Mouse (Mus musculus) regulatory T cell (primary cell): ENCODE results near the gene Hsdl2.

Experiments used
- in situ Hi-C: fragments of 300-600 bp; cut with MboI, MseI; formaldehyde crosslinking; loops from one replicate; pipeline ENCODE4 v1.15.1; 2025; ENCODE audit warnings: high pct_unique_total_duplicates

Hsdl2 gene

GRCm38 (mm10) chr4:59625998-59626910, 44.9 kb downstream of the Hsdl2 start, which contains the start of gene E130308A19Rik:
TSS of gene E130308A19Rik (plus strand) at chr4:59626211.
- in situ Hi-C loops, result no loop called here

DNA sequence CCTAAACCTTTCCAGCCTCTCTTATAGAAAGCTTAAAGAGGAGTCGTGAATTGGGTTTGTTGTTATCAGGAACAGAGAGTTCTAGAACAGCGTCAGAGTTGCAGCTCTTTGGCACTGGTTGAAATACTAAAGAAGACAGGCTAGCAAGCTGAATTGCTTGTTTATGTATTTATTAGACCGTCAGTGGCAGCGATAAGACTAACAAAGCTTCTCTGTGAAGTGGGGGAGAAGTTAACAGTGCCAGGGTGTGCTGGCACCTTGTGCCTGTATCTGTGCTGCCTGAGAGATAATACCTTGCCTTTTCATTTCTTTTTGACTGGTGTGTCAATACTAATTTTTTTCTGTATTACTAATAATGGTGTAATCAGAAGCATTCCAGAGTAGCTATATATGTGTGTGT, 46.9 kb downstream of the Hsdl2 start:
- in situ Hi-C loops, result no loop called here

DNA sequence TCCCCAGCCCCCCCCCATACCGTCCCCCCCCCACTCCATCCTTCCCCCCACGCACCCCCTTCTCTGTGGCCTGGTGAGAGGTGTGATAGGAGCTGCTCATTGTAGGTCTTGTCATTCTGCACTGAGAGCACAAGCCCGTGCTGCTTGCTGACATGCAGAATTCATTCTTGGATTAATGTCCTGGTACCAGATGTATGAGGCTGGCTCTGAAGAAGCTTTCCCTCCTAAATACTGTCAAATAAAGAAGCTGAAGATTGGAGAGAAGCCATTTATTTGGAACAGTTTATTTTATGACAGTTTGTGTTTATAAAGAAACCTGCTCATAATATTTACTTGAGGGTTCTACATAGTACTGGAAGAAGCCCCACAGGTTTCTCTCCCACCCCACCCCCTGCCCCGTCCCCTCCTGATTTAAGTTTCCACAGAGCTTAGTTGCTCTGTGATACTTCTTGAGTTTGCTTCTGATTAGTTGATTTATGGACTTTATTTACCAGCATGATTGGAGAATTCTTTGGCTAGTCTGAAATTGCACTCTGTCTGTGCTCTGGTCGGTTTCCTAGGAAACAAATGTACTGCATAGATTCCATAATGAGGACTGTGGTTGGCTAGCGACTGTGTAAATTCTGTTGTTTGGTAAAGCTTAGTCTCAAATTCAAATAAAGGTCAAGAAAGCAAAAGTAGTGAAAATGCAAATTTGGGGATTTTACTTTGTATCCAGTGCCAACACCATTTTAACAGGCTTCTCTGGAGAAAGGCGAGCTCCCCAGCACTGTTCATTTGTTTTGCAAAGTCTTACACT, 47.9 kb downstream of the Hsdl2 start:
- in situ Hi-C loops, result no loop called here

- in situ Hi-C loops, result no loop called here
Measured at GRCm38 (mm10) chr4:59630122-59630521, 48.8 kb downstream of the Hsdl2 start.

DNA sequence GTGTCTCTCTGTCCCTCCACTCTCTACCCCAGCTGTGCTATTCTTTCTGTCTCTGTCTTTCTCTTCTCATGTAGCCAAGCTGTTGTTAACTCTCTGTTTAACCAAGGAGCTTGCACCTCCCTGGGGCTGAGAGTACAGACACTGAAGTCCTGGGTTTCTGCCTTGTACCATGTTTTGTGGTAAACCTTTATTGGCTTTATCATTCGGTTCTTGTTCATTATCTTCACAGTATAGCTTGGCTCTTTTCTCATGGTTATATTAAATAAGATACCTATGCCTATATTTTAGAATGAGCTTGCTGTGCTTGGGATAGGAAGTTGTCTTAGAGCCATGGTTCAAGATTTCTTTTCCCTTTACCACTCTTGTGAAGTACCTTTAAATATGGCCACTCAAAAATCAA, 53.2 kb downstream of the Hsdl2 start:
- in situ Hi-C loops, result no loop called here

DNA sequence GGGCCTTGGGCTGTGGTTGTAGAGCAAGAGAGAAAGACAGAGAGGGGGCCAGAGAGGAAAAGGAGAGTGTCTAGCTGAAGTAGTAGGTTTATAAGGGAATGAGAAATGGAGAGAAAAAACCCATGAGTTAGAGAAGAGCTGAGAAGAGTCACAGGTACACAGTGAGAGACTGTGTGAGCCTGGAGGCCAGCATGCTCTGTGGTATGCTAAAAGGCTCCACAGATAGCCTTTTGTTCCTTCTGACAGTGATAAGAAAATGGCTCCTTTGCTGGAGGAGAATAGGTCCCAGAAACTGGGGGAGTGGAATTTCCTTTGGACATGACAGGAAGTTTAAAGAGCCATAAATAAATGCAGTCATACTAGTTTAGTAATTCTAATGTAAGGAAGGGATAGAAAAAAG, 57.8 kb downstream of the Hsdl2 start:
- in situ Hi-C loops, result no loop called here

DNA sequence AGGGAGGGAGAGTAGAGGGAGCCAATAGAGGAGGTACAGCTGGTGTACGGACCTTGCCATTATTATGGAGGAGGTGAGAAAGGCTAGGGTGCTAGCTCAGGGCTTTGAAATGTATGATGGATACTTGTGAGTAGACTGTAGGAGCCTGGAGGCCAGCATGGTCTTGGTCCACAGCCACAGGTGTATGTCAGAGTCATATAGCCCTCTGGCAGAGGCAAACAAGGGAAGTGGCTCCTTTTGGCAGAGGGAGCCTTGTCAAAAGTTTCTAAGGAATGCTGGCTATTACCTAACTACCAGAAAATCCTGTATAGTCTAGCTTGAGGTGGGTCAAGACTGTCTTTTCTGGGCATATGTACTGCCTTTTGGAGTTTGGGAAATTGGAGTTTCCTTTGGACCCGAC, 59.4 kb downstream of the Hsdl2 start:
- in situ Hi-C loops, result no loop called here

DNA sequence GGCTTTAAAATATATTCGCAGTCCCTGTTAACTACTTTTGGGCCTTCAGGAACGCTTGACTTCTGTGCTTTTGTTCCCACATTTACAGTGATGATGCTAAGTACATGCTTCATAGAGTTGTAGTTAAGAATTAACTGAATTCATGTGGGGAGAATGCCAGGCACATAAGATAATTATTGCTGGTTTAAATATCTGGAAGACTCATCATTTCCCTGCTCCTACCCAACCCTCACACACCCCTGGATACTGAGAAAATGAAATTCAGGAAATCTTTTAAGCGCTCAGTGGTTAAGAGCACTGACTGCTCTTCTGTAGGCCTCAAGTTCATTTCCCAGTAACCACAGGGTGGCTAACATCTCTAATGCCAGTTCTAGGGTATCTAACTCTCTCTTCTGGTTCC, 60.7 kb downstream of the Hsdl2 start:
- in situ Hi-C loops, result no loop called here

DNA sequence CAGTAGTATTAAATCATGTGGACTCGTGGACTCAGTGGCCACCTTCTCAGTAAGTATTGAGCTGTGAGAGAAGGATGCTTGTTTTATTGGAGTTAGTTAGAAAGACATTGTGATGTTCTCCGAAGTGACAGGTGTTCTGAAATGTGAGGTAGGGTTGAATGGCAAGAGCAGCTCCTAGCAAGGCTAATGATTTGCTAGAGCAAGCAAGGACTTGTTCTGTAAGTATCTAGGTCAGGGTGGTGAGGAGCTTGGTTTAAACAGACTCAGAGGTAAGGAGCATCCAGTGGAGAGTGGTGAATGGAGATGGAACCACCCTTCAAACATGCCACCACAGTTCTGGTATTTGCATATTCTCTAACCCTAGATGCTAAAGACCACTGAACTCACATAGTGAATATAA, 61.3 kb downstream of the Hsdl2 start:
- in situ Hi-C loops, result no loop called here

DNA sequence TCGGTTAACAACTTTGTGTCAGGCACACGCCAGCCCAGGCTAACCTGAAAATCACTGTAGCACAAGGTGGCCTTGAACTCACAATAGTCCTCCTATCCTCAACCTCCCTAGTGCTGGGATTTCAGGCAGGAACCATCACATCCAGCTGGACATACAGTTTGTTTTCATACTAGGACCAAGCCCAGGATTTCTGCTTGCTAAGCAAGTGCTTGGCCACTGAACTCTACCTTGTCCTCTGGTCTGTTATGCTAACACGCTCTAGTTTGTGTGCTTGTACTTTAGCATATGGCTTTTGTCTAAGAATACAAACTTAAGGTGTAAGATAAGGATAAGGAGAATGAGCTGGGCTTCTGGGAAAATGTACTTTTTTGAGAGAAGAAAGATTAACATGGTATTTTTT, 63.1 kb downstream of the Hsdl2 start:
- in situ Hi-C loops, result no loop called here

GRCm38 (mm10) chr4:59644992-59645391, 63.6 kb downstream of the Hsdl2 start:
- in situ Hi-C loops, result no loop called here

- in situ Hi-C loops, result no loop called here
Measured at GRCm38 (mm10) chr4:59645610-59646009, 64.2 kb downstream of the Hsdl2 start.

DNA sequence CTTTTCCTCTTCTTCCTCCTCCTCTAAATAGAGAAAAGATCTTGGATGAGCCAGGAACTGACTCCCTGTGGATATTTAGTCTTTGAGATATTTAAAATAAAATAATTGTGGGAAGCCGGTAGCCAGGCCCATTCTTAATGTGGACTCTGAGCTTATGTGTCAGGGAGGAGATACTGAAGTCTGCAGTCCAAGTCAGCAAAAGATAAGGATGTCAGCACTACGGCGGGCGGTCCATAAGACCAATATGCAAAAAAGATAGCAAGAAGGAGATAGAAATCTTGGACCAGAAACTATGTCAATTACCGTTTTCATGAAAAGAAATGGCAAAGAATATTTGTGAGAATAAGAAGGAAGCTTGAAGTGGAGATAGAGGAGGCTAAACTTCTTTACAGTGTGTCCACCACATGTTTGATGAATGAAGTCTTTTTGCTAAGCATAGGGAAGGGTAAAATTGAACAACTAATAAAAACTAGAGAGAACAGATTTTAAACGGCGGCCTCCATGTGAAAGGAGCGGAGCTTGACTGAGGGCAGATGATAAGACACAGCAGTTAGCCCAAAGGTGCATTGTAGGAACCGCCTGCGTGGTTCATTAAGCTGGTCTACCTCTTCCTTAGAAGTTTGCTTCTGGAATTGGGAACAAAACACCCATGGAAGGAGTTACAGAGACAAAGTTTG, 64.8 kb downstream of the Hsdl2 start:
- in situ Hi-C loops, result no loop called here

- in situ Hi-C loops, result no loop called here
Measured at GRCm38 (mm10) chr4:59649119-59649518, 67.8 kb downstream of the Hsdl2 start.

- in situ Hi-C loops, result no loop called here
Measured at GRCm38 (mm10) chr4:59652166-59652681, 70.9 kb downstream of the Hsdl2 start.

DNA sequence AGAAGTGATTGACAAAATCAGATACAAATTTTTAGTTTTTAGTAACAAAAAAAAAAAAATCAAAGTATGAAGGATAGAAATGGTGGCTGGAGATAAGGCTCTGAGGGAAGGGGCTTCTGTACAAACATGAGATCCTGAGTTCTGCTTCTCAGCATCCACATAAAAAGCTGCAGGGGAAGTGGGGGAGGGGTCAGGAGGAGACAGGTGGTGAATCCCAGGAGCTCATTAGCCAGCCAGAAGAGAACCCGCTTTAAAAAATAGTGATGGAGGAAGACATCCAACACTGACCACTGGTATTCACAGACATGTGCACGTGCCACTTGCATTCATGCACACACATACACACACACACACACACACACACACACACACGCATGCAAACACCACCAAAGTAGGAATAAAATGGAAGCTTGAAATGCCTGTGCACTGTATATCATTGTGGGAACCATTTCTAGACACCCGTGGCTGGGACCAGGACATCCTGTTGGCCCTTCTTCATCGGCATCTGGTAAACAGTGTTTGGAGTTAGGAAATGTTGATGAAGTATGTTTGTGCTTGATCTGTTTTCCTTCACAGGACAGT, 74.8 kb downstream of the Hsdl2 start:
- in situ Hi-C loops, result no loop called here

DNA sequence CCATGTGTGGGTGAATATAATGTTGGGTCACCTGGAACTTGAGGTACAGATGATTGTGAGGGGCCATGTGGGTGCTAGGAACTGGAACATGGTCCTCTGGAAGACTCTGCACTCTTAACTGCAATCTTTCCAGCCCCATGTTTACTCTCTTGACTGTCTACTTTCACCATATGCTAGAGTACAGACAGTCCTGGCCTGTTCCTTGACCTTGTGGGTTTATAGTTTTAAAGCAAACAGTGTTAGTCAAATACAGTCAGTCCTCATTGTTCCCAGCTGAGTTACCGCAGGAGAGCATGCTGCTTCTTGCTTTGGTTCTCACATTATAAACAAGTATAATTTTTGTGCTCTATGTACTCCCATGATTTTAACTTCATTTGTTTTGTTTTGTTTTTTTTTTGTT, 80.8 kb downstream of the Hsdl2 start:
- in situ Hi-C loops, result no loop called here

DNA sequence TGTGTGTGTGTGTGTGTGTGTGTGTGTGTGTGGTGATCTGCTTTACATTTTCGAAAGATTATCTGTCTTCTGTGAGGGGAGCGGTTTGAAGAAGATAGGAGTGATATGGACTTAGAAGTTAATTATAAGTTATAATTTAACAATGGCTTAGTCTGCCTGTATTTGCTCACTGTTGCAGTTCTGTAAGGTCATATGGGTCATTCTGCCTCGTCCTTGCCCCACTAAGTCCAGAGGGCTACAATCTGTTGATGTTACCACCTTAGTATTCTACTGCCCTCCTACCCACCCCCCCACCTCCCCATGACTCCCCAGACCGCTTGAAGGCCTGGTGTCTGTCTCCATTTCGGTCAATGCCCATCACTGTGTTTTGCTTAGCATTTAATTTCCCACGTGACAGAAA, 82.1 kb downstream of the Hsdl2 start:
- in situ Hi-C loops, result no loop called here

- in situ Hi-C loops, result no loop called here
Measured at GRCm38 (mm10) chr4:59666550-59667317, 85.4 kb downstream of the Hsdl2 start.

DNA sequence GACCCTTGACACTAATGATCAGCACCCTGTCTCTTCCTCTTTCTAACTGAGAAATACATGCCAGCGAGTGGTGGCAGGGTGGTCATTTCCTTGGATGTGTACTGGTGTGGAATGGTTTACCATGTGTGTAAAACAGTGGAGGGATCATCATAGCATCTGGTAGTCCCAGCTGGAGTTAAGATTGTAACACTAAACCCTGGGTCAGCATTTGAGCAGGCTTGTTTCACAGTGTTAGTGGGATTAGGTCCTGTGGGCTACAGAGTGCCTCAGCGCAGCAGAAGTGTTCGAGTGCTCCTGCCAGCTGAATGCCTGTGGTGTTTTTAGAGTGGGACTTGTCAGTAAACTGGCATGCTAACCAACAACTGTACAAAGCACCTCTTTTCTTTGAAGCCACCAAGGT, 86.7 kb downstream of the Hsdl2 start:
- in situ Hi-C loops, result no loop called here
